Mouse (Mus musculus): ENCODE results near the gene D630045J12Rik. TPM values are rescaled to one million over a fixed set of nuclear protein-coding genes. Genes with fewer than 3 reads are reported as not detected.

Gene D630045J12Rik
- total RNA-seq, 2 experiments from 2014 or later, result not detected

GRCm38 (mm10) chr6:38109871-38110270 lies 143.9 kb downstream of the D630045J12Rik start:
- ATAC-seq (replicated peaks; ENCODE audit: low FRiP score, poor library complexity, severe bottlenecking), result no peak

GRCm38 (mm10) chr6:38109160-38109795 lies 144.5 kb downstream of the D630045J12Rik start, which contains the start of gene Tmem213:
Tmem213 (plus strand) TSS chr6:38109255.
- ATAC-seq (replicated peaks; ENCODE audit: low FRiP score, poor library complexity, severe bottlenecking), result no peak

DNA sequence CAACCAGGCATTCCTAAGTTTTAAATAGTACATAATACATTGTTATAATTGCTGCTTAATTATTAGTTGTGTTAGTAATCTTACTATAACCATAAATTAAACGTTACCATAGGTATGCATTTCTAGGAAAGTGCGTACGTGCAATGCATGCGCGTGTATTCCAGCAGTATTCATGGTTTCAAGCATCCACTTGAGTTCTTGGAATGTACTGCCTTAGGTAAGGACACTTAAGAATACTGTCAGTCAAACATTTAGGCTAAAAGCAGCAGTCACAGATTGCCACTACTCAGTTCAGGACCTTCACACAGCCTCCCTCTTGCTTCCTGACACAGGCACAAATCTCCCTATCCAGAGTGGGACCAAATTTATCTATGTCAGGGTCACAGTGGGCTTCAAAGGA lies 145.4 kb downstream of the D630045J12Rik start:
- no peak for ATAC-seq (replicated peaks; ENCODE audit: low FRiP score, poor library complexity, severe bottlenecking)

DNA sequence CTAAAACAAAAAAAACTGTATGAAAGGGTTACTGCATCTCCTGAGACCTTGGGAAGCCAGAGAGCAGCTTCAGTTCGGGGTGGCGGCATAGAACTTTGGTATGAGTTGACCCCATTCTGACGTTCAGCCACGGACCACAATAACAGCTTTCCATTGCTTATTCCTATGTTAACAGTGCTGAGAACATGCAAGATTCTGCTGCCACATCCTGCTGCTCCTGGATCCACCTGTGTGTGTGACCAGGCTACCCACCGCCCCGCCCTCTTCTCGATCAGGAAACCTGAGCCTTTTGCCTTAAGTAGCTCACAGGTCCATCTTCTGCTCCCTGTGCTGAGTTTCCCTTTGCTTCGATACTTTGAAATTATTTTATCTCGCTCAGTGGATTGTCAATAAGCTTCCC lies 147.9 kb downstream of the D630045J12Rik start:
- no peak for ATAC-seq (replicated peaks; ENCODE audit: low FRiP score, poor library complexity, severe bottlenecking)

GRCm38 (mm10) chr6:38103775-38104174 lies 150.0 kb downstream of the D630045J12Rik start:
- no peak for ATAC-seq (replicated peaks; ENCODE audit: low FRiP score, poor library complexity, severe bottlenecking)

DNA sequence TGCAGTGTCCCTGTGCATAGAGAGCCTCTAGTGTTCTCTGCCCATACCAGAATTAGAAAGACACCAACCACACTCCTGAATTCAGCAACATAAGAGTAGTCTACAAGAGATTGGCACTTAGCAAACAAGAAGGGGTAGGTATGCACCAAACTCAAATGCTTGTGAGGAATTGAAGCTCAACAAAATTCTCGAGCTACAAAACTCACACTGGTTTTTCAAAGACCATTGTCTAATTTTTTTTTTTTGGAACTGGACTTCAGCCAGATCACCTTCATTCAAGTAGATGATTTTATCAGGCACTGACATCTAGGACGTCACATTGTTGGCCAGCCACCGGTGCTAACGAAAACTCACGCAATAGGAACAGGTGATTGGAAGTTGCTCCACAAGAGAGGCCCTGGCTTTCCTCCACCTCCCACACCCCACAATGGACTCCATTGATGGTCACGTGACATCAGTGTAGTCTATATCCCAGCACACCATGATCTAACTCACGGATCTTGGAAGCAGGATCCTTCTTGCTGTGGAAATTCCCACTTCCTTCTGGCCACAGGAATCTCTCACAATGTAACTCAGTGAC lies 151.5 kb downstream of the D630045J12Rik start:
- ATAC-seq (replicated peaks; ENCODE audit: low FRiP score, poor library complexity, severe bottlenecking), result no peak

DNA sequence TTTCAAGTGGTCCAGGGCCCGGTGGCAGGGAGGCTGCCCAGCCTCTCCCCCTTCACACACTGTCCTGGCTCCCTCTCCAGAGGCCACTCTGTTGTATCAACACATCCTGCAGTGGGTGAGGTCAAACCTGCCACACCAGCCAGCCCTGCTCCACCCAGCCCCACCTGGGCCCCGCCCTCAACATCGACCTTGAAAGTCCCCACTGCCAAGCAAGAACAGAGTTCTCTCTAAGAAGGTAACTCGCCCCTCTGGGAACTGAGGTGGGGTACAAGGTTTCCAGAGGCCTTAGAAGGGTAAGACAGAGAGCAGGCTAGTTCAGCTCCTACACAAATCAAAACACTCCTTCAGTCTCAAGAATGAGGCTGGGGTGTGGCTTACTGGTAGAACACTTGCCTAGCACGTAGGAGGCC lies 156.8 kb downstream of the D630045J12Rik start:
- ATAC-seq (replicated peaks; ENCODE audit: low FRiP score, poor library complexity, severe bottlenecking), result no peak

GRCm38 (mm10) chr6:38094701-38095100 lies 159.1 kb downstream of the D630045J12Rik start:
- no peak for ATAC-seq (replicated peaks; ENCODE audit: low FRiP score, poor library complexity, severe bottlenecking)

- ATAC-seq (replicated peaks; ENCODE audit: low FRiP score, poor library complexity, severe bottlenecking), result no peak
Measured at GRCm38 (mm10) chr6:38092539-38092938, 161.3 kb downstream of the D630045J12Rik start.

DNA sequence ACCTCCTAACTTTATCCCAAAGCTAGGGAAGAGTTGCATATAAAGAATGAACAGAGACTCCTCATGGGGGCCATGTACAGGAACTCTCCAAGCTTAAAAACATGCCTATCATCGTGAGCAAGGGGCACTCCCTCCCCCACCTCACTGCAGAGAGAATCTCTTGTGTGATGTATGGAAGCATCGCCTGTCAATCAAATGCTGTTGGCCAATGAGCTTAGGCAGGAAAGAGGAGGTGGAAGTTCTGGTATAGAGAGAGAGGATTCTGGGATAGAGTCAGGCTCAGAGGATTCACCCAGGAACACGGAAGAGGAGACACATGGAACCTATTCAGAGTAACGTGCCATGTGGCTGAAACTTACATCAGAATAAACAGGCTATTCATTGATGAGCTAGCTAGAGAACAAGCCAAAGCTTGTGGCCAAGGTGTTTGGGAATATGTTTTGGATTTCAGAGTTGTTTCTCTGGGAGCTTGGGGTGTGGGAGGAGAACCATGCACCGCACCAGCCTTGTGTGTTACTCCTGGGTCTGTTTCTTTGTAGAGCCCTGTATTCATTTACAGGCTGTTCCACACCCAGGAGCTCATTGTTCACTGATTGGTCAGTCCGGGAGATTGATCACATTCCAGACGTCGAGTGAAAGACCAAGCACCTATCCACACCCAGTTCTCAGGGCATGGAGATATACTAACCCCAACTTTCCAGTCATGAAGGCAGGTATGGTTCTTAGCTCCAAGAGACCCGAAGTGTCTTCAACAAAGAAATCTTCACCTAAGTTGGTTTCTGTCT lies 166.4 kb downstream of the D630045J12Rik start:
- no peak for ATAC-seq (replicated peaks; ENCODE audit: low FRiP score, poor library complexity, severe bottlenecking)

GRCm38 (mm10) chr6:38083204-38083603 lies 170.6 kb downstream of the D630045J12Rik start:
- ATAC-seq (replicated peaks; ENCODE audit: low FRiP score, poor library complexity, severe bottlenecking), result no peak

DNA sequence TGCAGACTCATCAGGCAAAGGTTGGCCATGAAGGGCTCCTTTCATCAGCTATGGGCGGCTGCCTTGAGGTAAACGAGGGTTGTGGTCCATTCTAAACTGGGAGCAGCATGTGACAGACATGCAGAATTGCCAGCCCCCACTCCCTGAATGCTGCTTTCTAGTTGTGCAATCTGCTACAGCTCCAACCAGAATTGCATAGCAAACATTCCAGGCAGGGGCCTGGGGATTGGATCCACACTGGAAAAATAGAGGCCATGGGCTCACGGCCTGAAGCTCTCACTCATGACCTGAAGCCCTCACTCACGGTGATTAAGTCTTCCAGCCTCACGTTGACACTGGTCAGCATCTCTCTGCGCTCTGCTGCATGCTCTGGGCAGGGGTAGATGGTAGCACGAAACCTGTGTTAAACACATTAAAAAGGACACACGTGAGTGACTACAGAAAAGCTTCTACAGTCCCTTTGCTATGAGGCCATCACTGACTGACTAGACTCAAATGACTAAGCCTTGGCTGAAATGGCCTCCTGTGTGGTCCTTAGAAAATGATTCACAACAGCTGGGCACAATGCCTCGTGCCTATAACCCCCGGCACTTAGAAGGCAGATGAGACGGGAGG lies 172.0 kb downstream of the D630045J12Rik start:
- no peak for ATAC-seq (replicated peaks; ENCODE audit: low FRiP score, poor library complexity, severe bottlenecking)

DNA sequence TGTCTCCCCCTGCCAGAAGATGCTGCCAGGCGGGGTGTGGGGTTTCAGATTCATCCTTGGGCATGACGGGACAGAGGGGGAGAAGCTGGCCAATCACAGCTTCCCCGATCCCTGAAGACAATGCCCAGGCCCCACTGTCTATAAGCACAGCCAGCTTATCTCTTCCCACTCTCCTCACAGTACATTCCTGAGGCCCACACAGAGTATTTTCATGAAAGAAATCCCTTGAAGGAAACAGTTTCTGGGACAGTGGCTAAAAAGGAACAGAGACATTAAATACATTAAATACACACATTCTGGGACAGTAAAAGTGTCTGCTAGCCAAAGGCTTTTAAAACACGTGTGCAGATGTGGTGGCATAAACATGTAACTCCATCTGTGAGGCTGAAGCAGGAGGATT lies 173.4 kb downstream of the D630045J12Rik start:
- no peak for ATAC-seq (replicated peaks; ENCODE audit: low FRiP score, poor library complexity, severe bottlenecking)

DNA sequence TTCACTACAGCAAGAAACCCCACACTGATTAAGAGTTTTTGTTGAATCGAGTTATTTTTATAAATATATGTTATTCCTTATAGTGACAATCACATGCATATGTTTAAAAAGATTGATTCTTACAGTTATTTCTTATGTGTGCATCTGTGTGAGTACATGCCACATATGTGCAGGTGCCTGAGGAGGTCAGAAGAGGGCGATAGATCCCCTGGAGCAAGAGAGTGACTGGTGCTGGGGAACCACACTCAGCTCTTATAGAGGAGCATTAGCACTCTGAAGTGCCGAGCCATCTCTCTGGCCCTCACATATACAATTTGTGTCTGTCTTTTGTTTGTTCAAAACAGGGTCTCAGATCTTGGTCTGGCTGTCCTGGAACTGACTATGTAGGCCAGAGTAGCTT lies 180.2 kb downstream of the D630045J12Rik start:
- no peak for ATAC-seq (replicated peaks; ENCODE audit: low FRiP score, poor library complexity, severe bottlenecking)

Other genes with a start within 250 kb of the D630045J12Rik start
- not detected in 2 replicates for gene Svopl, start 207.0 kb downstream of the D630045J12Rik start, total RNA-seq (2015; ENCODE audit: low replicate concordance)
- not detected in 2 replicates for gene Svopl, start 207.0 kb downstream of the D630045J12Rik start, total RNA-seq (2017; ENCODE audit: low replicate concordance)
- gene Tmem213, start 144.8 kb downstream of the D630045J12Rik start, total RNA-seq (2015; ENCODE audit: low replicate concordance), result not detected in 2 replicates
- gene Tmem213, start 144.8 kb downstream of the D630045J12Rik start, total RNA-seq (2017; ENCODE audit: low replicate concordance), result not detected in 2 replicates
- not detected in 2 replicates for gene Atp6v0a4, start 129.4 kb downstream of the D630045J12Rik start, total RNA-seq (2015; ENCODE audit: low replicate concordance)
- not detected in 2 replicates for gene Atp6v0a4, start 129.4 kb downstream of the D630045J12Rik start, total RNA-seq (2017; ENCODE audit: low replicate concordance)
- gene Zc3hav1l, start 45.2 kb upstream of the D630045J12Rik start, total RNA-seq (2015; ENCODE audit: low replicate concordance), result 1.1 and 2.5 TPM in 2 replicates
- gene Zc3hav1l, start 45.2 kb upstream of the D630045J12Rik start, total RNA-seq (2017; ENCODE audit: low replicate concordance), result 0.64 and 1.1 TPM in 2 replicates
- gene Zc3hav1, start 100.6 kb upstream of the D630045J12Rik start, total RNA-seq (2015; ENCODE audit: low replicate concordance), result 149 and 161 TPM in 2 replicates
- 166 and 185 TPM in 2 replicates for gene Zc3hav1, start 100.6 kb upstream of the D630045J12Rik start, total RNA-seq (2017; ENCODE audit: low replicate concordance)
- gene Ttc26, start 127.5 kb upstream of the D630045J12Rik start, total RNA-seq (2015; ENCODE audit: low replicate concordance), result 0.72 TPM in 1 of 2 replicates, not detected in the other
- gene Ttc26, start 127.5 kb upstream of the D630045J12Rik start, total RNA-seq (2017; ENCODE audit: low replicate concordance), result not detected in 2 replicates
- 46.5 and 66.3 TPM in 2 replicates for gene Ubn2, start 179.9 kb upstream of the D630045J12Rik start, total RNA-seq (2015; ENCODE audit: low replicate concordance)
- 33.1 and 36.6 TPM in 2 replicates for gene Ubn2, start 179.9 kb upstream of the D630045J12Rik start, total RNA-seq (2017; ENCODE audit: low replicate concordance)